Mouse (Mus musculus): ENCODE measurements around the gene Grin2d. TPM values are rescaled to one million over a fixed set of nuclear protein-coding genes. Genes with fewer than 3 reads are reported as not detected.

Gene Grin2d
- total RNA-seq, 1 experiment from 2014 or later, result 0.10 TPM

Other genes starting within 250 kb of the Grin2d start
- gene Mamstr, start 238.4 kb downstream of the Grin2d start, total RNA-seq (2017), result not detected in 2 replicates
- not detected in 2 replicates for gene Fut2, start 212.0 kb downstream of the Grin2d start, total RNA-seq (2017)
- gene Ntn5, start 194.4 kb downstream of the Grin2d start, total RNA-seq (2017), result not detected in 2 replicates
- gene Sec1, start 184.0 kb downstream of the Grin2d start, total RNA-seq (2017), result not detected in 2 replicates
- gene Car11, start 178.5 kb downstream of the Grin2d start, total RNA-seq (2017), result 0.30 and 1.1 TPM in 2 replicates
- 11.5 and 25.3 TPM in 2 replicates for gene Dbp, start 173.3 kb downstream of the Grin2d start, total RNA-seq (2017)
- 1,764 and 1,816 TPM in 2 replicates for gene Rpl18, start 162.9 kb downstream of the Grin2d start, total RNA-seq (2017)
- 8.2 and 10.9 TPM in 2 replicates for gene Sphk2, start 160.4 kb downstream of the Grin2d start, total RNA-seq (2017)
- 0.79 and 1.8 TPM in 2 replicates for gene Fam83e, start 157.2 kb downstream of the Grin2d start, total RNA-seq (2017)
- not detected in 2 replicates for gene Spaca4, start 152.6 kb downstream of the Grin2d start, total RNA-seq (2017)
- 0.10 TPM in 1 of 2 replicates, not detected in the other for gene Lmtk3, start 94.6 kb downstream of the Grin2d start, total RNA-seq (2017)
- gene Sult2b1, start 93.7 kb downstream of the Grin2d start, total RNA-seq (2017), result 4.1 TPM in 1 of 2 replicates, not detected in the other
- gene Cyth2, start 63.8 kb downstream of the Grin2d start, total RNA-seq (2017), result 46.6 and 82.7 TPM in 2 replicates
- gene Kcnj14, start 53.6 kb downstream of the Grin2d start, total RNA-seq (2017), result 0.63 TPM in 1 of 2 replicates, not detected in the other
- gene Grwd1, start 47.4 kb downstream of the Grin2d start, total RNA-seq (2017), result 17.1 and 19.3 TPM in 2 replicates
- 56.0 and 63.8 TPM in 2 replicates for gene Kdelr1, start 5.6 kb downstream of the Grin2d start, total RNA-seq (2017)
- gene Syngr4, start 18.3 kb upstream of the Grin2d start, total RNA-seq (2017), result not detected in 2 replicates
- 16.2 and 19.6 TPM in 2 replicates for gene Tmem143, start 18.6 kb upstream of the Grin2d start, total RNA-seq (2017)
- 193 and 200 TPM in 2 replicates for gene Emp3, start 43.0 kb upstream of the Grin2d start, total RNA-seq (2017)
- 3.2 and 6.8 TPM in 2 replicates for gene Ccdc114, start 45.7 kb upstream of the Grin2d start, total RNA-seq (2017)
- not detected in 2 replicates for gene Abcc6, start 151.9 kb upstream of the Grin2d start, total RNA-seq (2017)
- gene Nomo1, start 155.3 kb upstream of the Grin2d start, total RNA-seq (2017), result 36.7 and 48.5 TPM in 2 replicates
- gene Kcnj11, start 222.4 kb upstream of the Grin2d start, total RNA-seq (2017), result not detected in 2 replicates